8 mouse cellular contexts compared by ENCODE assay signal in genomic region chr14:74732079-74732783, GRCm38 (mm10). TPM values are rescaled to one million over a fixed set of nuclear protein-coding genes. Genes with fewer than 3 reads are reported as not detected.
DNase-seq lines count a peak whose midpoint lies in the region; ATAC-seq lines count a peak whose summit lies in the region.

Gene Esd (plus strand): TSS chr14:74732297.

- DNase-seq in T-cell, adult 2 months (ENCODE audit: low spot score): peak; percentile 89
- peak; percentile 79 to 87 for DNase-seq in cerebellum, postnatal 36 days
- DNase-seq in frontal cortex, postnatal 36 days (ENCODE audit: low spot score in 2 of 2): peak; percentile 84 to 87
- DNase-seq in left cerebral cortex, adult 11 months (ENCODE audit: low spot score): peak; percentile 76
- peak; percentile 96 for DNase-seq in lung, postnatal 4 days
- DNase-seq in retina, postnatal 7 days (ENCODE audit: low read depth, low spot score): peak; percentile 79
- peak; percentile 80 for DNase-seq in urinary bladder, adult 2 months (ENCODE audit: low spot score)

- no peaks in the 10 kb centered on the region for H3K27me3 ChIP-seq in hindbrain, embryonic 15.5 days

- peak within 1 kb of the TSS; percentile 94 for H3K9ac ChIP-seq in hindbrain, embryonic 15.5 days

- peak within 1 kb of the TSS; percentile 94 for H3K4me3 ChIP-seq in hindbrain, embryonic 15.5 days

- WGBS in hindbrain, embryonic 15.5 days: 0% methylated on average over 53 of the region's 53 CpGs

- no peaks in the 10 kb centered on the region for H3K9me3 ChIP-seq in hindbrain, embryonic 15.5 days

- H3K27ac ChIP-seq in hindbrain, embryonic 15.5 days (replicated peaks): peak within 1 kb of the TSS; percentile 74

- H3K4me2 ChIP-seq in hindbrain, embryonic 15.5 days: peak within 1 kb of the TSS; percentile 73

- peaks cover 11% of the 10 kb centered on the region for H3K4me1 ChIP-seq in hindbrain, embryonic 15.5 days (replicated peaks)

- H3K36me3 ChIP-seq in hindbrain, embryonic 15.5 days: peaks cover 5% of the 10 kb centered on the region

- peak; percentile 98 for ATAC-seq in hindbrain, embryonic 15.5 days (ENCODE audit: low FRiP score, low read depth)

RNA-seq across cellular contexts. Expression of gene Esd, which starts in this region (rescaled TPM):
- 218 and 237 TPM in 2 replicates for polyA plus RNA-seq in hindbrain, embryonic 15.5 days (2015; fragmentation: Nextera tagmentation; extraction: Ambion mirVana)
- 247 and 326 TPM in 2 replicates for polyA plus RNA-seq in urinary bladder, adult 2 months (2012; rRNA removed)

Comparison
In these comparisons a context has a peak if more than half of its experiments do, and no peak if none do; other contexts are left out.
1. Peak in every context shown above with its lines: DNase-seq, ATAC-seq, H3K4me3 ChIP-seq and H3K27ac ChIP-seq.